Mouse (Mus musculus): ENCODE data around the gene Jmjd8. TPM values are rescaled to one million over a fixed set of nuclear protein-coding genes. Genes with fewer than 3 reads are reported as not detected.
A peak's percentile ranks its signal among the peaks of the same experiment; 100 is the strongest.

Gene Jmjd8
- polyA plus RNA-seq, 1 experiment from 2014 or later: 22.7 TPM

GRCm38 (mm10) chr17:25838904-25839303, 10.2 kb downstream of the Jmjd8 start:
- WGBS: 80% methylated on average over 4 of the region's 4 CpGs
- Histone ChIP-seq H3K9ac (ENCODE audit: low read depth, low read length) (no peak overlapping the region), H3K36me3 (ENCODE audit: control insufficient read depth, insufficient read depth) (peaks cover 49% of the 10 kb centered on the region), H3K27me3 (replicated peaks; ENCODE audit: control insufficient read depth, insufficient read depth, low read length) (no peaks in the 10 kb centered on the region), H3K4me3 (ENCODE audit: low read depth, low read length) (no peak overlapping the region), H3K27ac (ENCODE audit: low read depth, low read length) (peak overlapping the region; percentile 85), H3K4me2 (replicated peaks; ENCODE audit: low read depth) (peak overlapping the region; percentile 44), H3K9me3 (ENCODE audit: control insufficient read depth) (no peaks in the 10 kb centered on the region), H3K4me1 (replicated peaks; ENCODE audit: control insufficient read depth, insufficient read depth, low read length) (peaks cover 5% of the 10 kb centered on the region; the same call in 1 of the 2 replicates)
- TF ChIP-seq CTCF (IDR thresholded peaks at IDR 0.05; ENCODE audit: low read depth): no peak
- no peak for ATAC-seq

DNA sequence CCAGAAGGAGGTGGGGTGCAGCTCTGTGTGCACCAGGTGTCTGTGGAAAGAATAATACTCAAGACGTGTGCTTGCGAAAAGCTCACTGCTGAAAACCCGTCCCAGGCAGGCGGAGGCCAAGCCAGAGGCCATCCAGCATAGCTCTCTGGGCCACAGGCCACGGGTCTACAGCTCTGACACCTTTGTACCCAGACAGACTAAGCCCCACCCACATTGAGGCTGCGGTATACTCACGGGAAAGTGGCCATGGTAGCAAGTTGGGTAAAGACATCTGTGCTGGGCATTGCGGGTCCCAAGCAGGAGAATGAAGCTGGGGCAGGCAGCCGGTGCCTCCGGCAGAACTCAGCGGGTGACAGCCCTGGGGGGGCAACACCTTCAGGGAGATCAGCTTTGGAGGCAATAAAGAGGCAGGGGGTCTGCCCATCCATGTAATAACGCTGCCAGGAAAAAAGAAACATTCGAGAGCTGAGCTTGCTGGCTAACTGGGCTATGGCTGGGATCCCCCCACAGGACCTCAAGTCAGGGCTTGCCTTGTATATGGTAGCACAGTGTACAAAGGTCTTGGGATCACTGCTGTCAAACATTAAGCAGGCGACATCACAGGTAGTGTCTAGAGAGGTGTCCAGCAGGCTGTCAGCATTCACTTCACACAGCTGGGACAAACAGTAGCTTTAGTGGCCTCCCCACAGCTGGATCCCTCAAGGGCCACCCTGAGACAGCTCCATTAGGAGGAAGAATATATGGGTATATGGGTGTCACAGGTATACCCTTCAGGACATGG, 11.0 kb downstream of the Jmjd8 start:
- Histone ChIP-seq H3K4me2 (replicated peaks; ENCODE audit: low read depth) (peak overlapping the region; percentile 44), H3K27me3 (replicated peaks; ENCODE audit: control insufficient read depth, insufficient read depth, low read length) (no peaks in the 10 kb centered on the region), H3K36me3 (ENCODE audit: control insufficient read depth, insufficient read depth) (peaks cover 49% of the 10 kb centered on the region), H3K4me3 (ENCODE audit: low read depth, low read length) (no peak overlapping the region), H3K27ac (ENCODE audit: low read depth, low read length) (peak overlapping the region; percentile 85), H3K4me1 (replicated peaks; ENCODE audit: control insufficient read depth, insufficient read depth, low read length) (peaks cover 6% of the 10 kb centered on the region; the same call in 1 of the 2 replicates), H3K9me3 (ENCODE audit: control insufficient read depth) (no peaks in the 10 kb centered on the region), H3K9ac (ENCODE audit: low read depth, low read length) (no peak overlapping the region)
- peak; percentile 56 for ATAC-seq
- TF ChIP-seq CTCF (IDR thresholded peaks at IDR 0.05; ENCODE audit: low read depth): no peak
- WGBS: 67% methylated on average over 14 of the region's 14 CpGs

DNA sequence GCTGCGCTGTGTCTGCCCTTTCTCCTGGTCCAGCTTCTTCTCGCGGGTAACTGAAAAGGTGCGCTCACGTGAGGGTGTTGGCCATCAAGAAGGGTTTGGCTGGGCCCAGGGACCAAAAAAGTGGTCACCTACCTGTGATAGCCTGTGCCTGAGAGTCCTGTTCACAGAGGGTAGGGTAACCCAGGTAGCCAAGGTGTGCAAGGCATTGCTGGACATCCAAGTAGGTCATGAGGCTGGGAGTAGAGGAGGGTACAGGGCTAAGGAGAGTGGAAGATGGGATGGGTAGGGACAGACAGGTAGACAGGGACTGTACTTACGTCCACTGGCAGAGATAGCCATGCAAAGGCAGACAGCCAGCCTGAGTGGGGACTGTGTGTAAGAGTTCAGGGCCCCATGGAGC, 11.9 kb downstream of the Jmjd8 start:
- no peak overlapping the region for H3K4me3 ChIP-seq (ENCODE audit: low read depth, low read length)
- 96% methylated on average over 6 of the region's 6 CpGs for WGBS
- no peak for TF ChIP-seq CTCF (IDR thresholded peaks at IDR 0.05; ENCODE audit: low read depth)
- H3K27me3 ChIP-seq (replicated peaks; ENCODE audit: control insufficient read depth, insufficient read depth, low read length): no peaks in the 10 kb centered on the region
- peaks cover 42% of the 10 kb centered on the region for H3K36me3 ChIP-seq (ENCODE audit: control insufficient read depth, insufficient read depth)
- ATAC-seq: no peak
- peaks cover 6% of the 10 kb centered on the region; the same call in 1 of the 2 replicates for H3K4me1 ChIP-seq (replicated peaks; ENCODE audit: control insufficient read depth, insufficient read depth, low read length)
- peak overlapping the region; percentile 85; the same call in 1 of the 2 replicates for H3K27ac ChIP-seq (ENCODE audit: low read depth, low read length)
- no peak overlapping the region for H3K9ac ChIP-seq (ENCODE audit: low read depth, low read length)
- no peak overlapping the region; the same call in 1 of the 2 replicates for H3K4me2 ChIP-seq (replicated peaks; ENCODE audit: low read depth)
- H3K9me3 ChIP-seq (ENCODE audit: control insufficient read depth): no peaks in the 10 kb centered on the region

DNA sequence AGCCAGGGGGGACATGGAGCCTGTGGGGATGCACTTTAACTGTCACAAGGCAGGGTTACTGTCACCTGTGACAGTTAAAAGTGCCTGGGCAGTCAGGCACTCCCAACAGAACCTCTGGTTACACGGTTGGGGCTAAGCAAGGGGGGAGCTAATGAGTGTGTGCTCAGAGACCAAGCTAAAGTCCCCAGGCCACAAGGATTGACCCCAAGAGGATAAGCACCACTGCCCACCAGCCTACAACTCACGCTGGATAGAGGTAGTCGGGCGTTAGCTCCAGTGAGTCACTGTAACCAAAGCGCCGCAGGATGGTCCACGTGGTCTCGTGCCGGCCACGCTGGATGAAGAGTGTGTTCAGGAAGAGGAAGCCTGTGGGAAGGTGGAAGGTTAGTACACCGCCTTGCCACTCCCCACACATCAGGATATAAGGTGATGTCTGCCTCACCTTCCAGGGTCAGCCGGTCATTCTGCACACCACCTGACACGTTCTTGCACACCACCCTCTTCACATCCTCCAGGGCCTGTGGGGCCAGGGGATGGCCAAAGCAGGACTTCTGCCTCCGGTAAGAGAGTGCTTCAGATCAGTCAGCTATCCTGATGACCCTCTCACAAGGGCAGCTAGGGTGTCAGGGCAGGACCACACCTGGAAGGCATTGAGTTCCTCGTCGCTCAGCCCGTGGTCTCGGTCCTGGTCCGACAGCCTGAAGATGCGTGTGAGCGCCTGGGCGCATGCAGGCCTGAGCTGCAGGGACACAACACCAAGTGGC, 12.6 kb downstream of the Jmjd8 start, which contains the start of gene Gm20683:
Gm20683 (minus strand) TSS at position 647 of the 764 bp plus-strand sequence.
- TF ChIP-seq CTCF (IDR thresholded peaks at IDR 0.05; ENCODE audit: low read depth): no peak
- H3K36me3 ChIP-seq (ENCODE audit: control insufficient read depth, insufficient read depth): peaks cover 38% of the 10 kb centered on the region
- H3K4me2 ChIP-seq (replicated peaks; ENCODE audit: low read depth): no peak within 1 kb of the TSS
- H3K27me3 ChIP-seq (replicated peaks; ENCODE audit: control insufficient read depth, insufficient read depth, low read length): no peaks in the 10 kb centered on the region
- ATAC-seq: no peak
- H3K4me3 ChIP-seq (ENCODE audit: low read depth, low read length): no peak within 1 kb of the TSS
- peaks cover 4% of the 10 kb centered on the region; the same call in 1 of the 2 replicates for H3K4me1 ChIP-seq (replicated peaks; ENCODE audit: control insufficient read depth, insufficient read depth, low read length)
- 89% methylated on average over 22 of the region's 22 CpGs for WGBS
- H3K9me3 ChIP-seq (ENCODE audit: control insufficient read depth): no peaks in the 10 kb centered on the region
- 0 out of 2 replicates have a peak within 1 kb of the TSS, but pooled peaks have one; percentile 8 for H3K27ac ChIP-seq (ENCODE audit: low read depth, low read length)
- H3K9ac ChIP-seq (ENCODE audit: low read depth, low read length): no peak within 1 kb of the TSS

DNA sequence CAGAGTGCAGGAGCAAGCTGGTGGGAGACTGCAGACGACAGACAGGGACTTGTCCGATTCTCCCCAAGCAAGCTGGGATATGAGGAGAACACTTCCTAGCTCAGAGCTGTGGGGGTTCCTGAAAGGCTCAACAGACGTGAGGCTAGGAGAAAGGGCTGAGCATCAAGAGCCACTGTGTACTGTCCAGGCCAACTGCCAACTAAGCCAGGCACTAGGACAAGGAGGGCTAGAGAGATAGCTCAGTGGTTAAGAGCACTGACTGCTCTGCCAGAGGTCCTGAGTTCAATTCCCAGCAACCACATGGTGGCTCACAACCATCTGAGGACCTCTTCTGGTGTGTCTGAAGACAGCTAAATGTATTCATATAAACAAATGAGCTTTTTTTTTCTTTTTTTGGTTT, 13.8 kb downstream of the Jmjd8 start:
- no peak overlapping the region for H3K9ac ChIP-seq (ENCODE audit: low read depth, low read length)
- H3K27ac ChIP-seq (ENCODE audit: low read depth, low read length): no peak overlapping the region
- H3K4me3 ChIP-seq (ENCODE audit: low read depth, low read length): no peak overlapping the region
- peaks cover 3% of the 10 kb centered on the region; the same call in 1 of the 2 replicates for H3K4me1 ChIP-seq (replicated peaks; ENCODE audit: control insufficient read depth, insufficient read depth, low read length)
- ATAC-seq: no peak
- H3K36me3 ChIP-seq (ENCODE audit: control insufficient read depth, insufficient read depth): peaks cover 38% of the 10 kb centered on the region
- WGBS: 77% methylated on average over 3 of the region's 3 CpGs
- H3K4me2 ChIP-seq (replicated peaks; ENCODE audit: low read depth): no peak overlapping the region
- TF ChIP-seq CTCF (IDR thresholded peaks at IDR 0.05; ENCODE audit: low read depth): no peak
- H3K27me3 ChIP-seq (replicated peaks; ENCODE audit: control insufficient read depth, insufficient read depth, low read length): no peaks in the 10 kb centered on the region
- H3K9me3 ChIP-seq (ENCODE audit: control insufficient read depth): no peaks in the 10 kb centered on the region

DNA sequence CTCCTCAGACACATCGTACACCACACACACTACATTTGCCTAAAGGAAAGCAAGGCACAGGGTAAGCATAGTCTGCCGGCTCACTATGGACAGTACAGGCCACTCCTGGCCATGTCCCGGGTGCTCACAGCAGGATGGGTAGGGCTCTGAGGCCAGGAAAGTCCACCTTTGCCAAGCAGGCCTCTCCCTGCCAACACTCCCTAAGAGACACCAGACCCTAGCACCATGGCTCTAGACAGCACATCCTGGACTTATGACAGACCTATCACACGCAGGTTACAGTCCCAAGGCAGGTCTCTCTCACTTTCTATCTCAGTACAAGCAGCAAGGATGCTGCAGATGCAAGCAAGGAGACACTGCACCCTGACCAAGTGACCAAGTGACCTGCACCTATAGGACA, 14.5 kb downstream of the Jmjd8 start:
- H3K27me3 ChIP-seq (replicated peaks; ENCODE audit: control insufficient read depth, insufficient read depth, low read length): no peaks in the 10 kb centered on the region
- no peak overlapping the region for H3K9ac ChIP-seq (ENCODE audit: low read depth, low read length)
- 81% methylated on average over 4 of the region's 4 CpGs for WGBS
- H3K4me1 ChIP-seq (replicated peaks; ENCODE audit: control insufficient read depth, insufficient read depth, low read length): peaks cover 3% of the 10 kb centered on the region; the same call in 1 of the 2 replicates
- TF ChIP-seq CTCF (IDR thresholded peaks at IDR 0.05; ENCODE audit: low read depth): no peak
- H3K9me3 ChIP-seq (ENCODE audit: control insufficient read depth): no peaks in the 10 kb centered on the region
- peak overlapping the region; percentile 95 for H3K4me2 ChIP-seq (replicated peaks; ENCODE audit: low read depth)
- peak overlapping the region; percentile 79 for H3K4me3 ChIP-seq (ENCODE audit: low read depth, low read length)
- peak overlapping the region; percentile 11; the same call in 1 of the 2 replicates for H3K27ac ChIP-seq (ENCODE audit: low read depth, low read length)
- ATAC-seq: no peak
- peaks cover 35% of the 10 kb centered on the region for H3K36me3 ChIP-seq (ENCODE audit: control insufficient read depth, insufficient read depth)
